Mouse (Mus musculus): ENCODE measurements around the gene Gsk3a.
"Not testable (repeated sequence)": the region's sequence is repeated elsewhere in the genome, so short reads cannot be mapped to it uniquely, and the experiment has no call there.

Gsk3a gene

DNA sequence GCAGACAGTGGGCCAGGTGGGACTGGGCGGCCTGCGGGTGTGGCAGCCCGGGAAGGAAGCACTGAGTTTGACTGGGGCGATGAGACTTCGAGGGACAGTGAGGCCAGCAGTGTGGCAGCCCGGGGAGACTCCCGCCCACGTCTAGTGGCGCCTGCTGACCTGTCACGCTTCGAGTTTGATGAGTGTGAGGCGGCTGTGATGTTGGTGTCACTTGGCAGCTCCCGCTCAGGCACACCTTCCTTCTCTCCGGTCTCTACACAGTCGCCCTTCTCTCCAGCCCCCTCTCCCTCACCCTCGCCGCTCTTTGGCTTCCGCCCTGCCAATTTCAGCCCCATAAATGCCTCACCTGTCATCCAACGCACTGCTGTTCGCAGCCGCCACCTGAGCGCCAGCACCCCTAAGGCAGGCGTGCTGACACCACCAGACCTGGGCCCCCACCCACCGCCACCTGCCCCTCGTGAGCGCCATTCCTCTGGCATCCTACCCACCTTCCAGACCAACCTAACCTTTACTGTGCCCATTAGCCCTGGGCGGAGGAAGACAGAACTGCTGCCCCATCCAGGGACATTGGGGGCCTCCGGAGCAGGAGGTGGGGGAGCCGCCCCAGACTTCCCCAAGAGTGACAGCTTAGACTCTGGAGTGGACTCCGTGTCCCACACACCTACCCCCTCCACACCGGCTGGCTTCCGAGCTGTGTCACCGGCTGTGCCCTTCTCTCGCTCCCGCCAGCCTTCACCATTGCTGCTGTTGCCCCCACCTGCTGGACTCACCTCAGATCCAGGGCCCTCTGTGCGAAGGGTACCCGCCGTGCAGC lies 35.0 kb upstream of the Gsk3a start:
- no peak for DNase-seq

DNA sequence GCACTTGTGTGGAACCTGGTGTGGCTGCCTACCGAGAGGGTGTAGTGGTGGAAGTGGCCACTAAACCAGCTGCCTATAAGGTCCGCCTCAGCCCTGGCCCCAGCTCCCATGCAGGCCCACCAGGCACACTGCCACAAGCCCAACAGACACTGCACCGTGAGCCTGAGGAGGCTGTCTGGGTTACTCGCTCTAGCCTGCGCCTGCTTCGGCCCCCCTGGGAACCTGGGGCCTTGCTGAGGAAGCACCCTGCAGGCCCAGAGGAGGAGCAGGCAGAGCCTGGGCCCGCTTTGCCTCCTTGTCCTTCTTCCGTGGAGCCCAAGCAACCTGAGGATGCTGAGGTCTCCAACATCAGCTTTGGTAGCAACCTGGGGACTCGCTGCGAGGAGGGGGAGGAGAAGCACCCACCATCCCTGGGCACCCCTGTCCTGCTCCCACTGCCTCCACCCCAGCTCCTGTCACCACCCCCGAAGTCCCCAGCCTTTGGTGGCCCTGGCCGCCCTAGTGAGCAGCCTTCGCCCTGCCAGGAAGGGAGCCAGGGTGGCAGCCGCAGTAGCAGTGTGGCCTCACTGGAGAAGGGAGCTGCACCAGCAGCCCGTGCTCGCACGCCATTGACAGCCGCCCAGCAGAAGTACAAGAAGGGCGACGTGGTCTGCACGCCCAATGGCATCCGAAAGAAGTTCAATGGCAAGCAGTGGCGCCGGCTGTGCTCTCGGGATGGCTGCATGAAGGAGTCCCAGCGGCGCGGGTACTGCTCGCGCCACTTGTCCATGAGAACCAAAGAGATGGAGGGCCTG lies 34.2 kb upstream of the Gsk3a start:
- no peak for DNase-seq

DNA sequence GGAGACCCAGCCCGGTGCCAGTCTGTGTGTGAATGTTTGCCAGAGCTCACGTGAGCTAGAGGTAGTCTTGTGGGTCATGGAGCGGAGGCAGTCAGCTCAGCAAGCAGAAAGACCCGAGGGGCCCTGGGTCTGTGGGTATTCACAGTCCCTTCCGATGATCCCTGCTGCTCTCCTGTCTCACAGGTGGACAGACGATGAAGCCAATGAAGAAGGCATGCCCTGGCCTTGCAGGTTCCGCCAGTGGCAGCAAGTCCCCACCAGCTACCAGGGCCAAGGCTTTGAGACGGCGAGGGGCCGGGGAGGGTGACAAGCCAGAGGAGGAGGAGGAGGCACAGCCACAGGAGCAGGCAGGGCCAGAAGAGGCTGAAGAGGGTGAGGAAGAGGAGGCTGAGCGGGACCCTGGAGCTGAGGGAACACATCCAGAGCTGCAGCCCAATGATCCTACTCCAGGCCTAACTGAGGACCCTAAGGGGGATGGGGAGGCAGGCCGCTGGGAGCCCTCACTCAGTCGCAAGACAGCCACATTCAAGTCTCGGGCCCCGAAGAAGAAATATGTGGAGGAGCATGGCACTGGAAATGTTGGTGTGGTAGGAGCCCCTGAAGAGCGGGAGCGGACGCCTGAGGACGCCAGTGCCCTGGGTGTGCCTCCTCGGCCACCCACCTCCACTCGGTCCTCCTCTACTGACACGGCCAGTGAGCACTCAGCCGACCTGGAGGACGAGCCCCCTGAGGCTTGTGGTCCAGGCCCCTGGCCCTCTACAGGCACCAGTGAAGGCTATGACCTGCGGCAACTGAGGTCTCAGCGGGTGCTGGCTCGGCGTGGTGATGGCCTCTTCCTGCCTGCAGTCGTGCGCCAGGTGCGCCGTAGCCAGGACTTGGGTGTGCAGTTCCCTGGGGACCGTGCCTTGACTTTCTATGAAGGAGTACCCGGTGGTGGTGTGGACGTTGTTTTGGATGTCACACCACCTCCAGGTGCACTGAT lies 33.3 kb upstream of the Gsk3a start:
- DNase-seq = no peak

DNA sequence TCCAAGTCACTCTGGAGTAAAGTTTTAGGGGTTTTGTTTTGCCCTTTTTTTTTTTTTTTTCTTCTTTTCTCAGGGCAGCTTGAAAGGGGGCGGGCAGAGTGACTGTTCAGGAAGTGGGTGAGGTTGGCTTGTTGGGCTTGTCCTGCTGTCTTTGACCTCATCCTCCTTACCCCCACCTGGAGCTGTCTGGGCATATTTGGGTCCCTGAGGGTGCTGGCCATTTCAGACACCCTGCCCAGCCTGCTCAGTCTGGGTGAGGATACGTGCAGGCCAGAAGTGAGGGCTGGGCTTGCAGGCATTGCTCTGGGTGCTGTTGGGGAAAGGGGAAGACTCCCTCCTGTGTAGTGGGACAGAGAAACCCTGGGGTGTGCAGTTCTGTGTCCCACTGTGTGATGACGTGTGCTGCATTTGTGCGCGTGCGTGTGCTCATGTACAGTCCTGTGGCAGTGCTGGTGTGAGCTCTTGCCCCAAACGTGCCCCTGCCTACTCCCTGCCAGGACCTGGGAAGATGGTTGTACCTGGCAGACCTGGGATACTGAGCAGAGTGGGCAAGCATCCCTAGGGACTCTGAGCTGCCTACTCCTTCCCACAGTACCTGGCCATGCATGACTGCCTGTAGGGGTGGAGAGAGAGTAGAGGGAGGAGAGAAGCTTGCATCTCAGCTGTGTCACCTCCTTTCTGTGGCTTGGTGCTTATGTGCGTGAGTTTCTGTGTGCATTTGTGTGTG lies 32.1 kb upstream of the Gsk3a start:
- DNase-seq = no peak

DNA sequence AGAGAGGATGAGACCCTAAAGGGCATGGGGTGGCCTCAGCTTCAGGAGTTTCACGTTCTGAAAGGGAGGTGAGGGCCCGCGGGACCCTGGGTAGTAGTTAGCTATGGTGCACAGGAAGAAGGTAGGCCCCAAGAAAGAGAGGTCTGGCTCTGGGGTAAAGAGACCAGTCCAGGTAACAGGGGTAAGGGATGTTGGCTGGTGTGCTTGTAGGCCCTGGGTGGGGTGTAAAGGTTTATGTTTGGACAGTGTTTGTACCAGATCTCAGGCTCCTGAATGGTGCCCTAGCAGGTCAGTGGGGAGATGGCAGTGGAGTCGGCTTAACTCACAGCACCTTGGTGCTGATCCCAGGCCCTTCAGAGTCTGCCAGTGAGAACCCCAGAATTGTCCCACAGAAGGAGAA lies 31.4 kb upstream of the Gsk3a start:
- DNase-seq = no peak

DNA sequence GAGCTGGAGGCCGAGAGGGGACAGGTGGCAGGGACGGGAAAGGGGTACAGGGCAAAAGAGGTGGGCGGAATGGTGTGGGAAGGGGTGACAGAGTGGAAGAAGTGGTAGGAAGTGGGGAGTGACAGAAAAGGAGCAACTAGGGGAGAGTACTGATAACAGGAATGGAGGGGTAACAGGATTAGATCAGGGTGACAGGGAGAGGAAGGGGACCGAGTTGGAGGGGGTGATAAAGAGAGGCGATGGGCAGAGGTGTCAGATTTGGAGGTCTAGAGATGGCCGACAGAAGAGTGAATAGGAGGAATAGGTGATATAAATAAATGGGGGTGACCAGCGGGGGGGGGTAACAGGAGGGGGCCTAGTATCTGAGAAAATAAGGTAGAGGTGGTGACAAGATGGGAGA lies 30.9 kb upstream of the Gsk3a start:
- no peak for DNase-seq

DNA sequence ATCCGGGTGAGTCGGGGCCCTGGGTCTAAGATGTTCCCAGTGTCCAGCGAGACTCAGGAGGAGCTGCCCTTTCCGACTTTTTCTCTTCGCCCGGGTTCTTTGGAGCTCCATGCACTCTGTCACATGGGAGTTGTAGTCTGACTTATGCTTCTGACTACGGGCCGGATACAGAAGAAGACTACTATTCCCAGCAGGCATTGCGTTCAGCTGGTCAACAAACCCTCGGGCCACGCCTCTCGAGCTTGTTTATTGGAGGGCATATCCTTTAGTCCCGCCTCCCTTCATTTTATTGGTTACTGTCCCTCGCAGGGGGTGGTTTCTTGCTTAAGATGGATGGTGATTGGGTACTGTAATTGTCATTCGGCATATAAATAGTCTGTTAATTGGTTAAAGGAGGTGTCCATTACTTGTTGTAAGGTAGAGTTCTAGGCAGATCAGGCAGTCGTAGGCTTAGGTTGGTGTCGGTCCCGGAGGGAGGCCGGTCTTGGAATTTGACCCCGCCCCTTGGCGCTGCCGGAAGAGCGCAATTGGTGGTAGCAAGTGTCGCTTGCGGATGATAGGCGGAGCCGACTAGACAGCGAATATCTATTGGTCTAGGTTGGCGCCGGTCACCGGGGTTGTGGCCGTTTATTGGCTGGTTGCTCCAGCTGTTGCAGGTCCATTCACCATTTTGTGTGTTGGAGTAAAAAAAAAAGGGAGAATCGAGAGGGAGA lies 30.3 kb upstream of the Gsk3a start:
- DNase-seq = peak; percentile 100

DNA sequence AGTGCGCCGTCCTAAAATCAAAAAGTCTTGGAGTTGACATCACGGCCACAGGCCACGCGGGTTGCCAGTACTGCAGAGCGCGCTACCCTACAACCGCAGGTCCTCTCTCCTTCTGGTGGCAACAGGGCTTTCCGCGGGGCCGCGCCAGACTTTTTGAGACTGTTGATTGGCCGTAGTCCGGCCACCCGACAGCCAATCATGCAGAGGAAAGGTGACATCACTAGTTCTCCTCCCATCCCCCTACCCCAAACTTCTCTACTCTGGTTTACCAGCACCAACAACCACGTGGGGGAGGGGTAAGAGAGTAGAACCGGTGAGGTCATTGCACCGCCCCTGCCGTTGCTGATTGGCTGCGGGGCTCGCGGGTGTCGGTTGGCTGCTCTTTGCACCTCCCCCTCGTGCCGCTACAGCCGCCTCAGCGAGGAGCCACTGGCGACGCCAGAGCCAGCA lies 29.7 kb upstream of the Gsk3a start, which contains the start of gene Cic:
Gene Cic, plus strand, starts transcription at position 404 of the 450 bp plus-strand sequence.
- peak; percentile 99 for DNase-seq

DNA sequence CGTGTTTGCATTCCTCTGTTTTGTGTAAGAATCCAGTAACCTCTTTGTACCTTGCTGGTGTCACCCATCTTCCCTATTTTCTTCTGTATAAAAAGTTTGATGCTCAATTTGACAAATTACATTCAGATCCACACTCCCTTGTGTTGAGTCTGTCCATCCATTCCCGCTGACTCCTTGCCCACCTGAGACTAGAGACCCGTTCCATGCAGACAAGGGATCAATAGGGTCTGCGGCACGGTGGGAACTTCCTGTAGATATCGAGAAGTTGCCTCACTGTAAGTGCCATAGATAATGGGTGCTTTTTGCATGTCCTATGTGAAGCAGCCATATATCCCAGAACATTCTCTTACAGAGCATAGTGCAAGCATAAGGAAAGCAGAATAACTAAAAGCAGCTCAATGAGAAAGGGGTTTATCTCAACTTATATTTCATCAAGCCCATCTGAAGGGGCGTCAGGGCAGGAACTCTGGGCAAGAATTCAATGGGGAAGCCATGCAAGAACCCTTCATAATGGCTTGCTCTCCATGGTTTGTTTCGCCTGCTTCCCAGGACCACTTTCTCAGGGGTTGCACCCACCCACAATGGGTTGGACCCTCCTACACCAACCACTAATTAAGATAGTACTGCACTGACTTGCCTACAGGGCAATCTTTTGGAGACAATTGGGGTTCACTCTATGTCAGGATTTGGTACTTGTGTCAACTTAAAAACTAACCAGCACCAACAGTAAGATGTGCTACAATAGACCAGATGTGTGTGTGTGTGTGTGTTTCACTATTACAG lies 28.7 kb upstream of the Gsk3a start:
- no peak for DNase-seq

DNA sequence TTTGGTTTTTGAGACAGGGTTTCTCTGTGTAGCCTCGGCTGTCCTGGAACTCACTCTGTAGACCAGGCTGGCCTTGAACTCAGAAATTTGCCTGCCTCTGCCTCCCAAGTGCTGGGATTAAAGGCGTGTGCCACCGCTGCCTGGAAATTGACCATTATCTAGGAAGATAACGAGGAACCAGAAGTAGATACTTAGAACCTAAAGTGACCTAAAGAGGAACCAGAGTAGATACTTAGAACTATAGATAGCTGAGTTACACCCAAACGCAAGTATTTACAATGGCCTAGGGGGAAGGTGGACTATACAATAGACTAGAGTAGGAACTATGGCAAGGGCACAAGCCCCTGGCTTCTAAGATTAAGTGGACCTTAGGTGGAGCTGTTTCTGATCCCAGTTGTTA lies 28.1 kb upstream of the Gsk3a start:
- DNase-seq = not testable (repeated sequence)

DNA sequence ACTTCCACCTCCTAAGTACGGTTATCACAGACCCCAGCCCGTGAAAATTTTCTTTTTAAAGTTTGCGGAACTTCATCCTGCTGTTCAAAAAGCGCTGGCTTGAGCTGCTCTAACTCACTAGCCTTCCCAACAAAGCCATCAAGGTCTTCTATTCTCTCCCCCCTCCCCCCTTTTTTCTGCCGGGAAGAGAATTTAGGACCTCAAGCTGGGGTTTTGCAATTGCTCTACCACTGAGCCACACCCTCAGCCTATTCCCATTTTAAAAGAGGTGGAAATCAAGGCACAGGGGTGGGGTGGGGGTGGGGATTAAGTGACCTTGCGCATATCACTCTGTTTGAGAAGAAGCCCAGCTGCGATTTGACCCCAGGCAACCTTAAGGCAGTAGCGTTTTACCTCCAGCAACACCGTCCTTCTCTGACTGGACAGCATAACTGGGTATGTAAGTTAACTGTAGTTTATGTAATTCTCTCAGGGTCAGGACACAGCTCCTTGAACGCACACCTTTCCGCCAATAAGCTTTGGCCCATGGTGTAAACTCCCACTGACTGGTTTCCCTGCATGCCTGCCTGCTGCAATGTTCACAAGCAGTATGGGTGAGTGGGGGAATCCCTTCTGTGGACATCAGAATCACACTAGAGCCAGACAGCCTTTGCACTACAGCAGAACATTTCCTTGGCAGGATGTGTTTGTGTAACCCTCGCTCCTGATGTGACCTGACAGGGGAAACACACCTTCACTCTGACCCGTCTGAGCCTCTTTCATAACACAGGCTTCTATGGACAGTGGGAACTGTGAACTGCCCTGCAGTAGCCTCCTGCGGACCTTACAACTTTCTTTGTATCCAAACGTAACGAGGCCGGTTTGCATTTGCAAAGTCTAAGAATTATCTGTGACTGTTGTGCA lies 26.6 kb upstream of the Gsk3a start:
- DNase-seq = no peak

DNA sequence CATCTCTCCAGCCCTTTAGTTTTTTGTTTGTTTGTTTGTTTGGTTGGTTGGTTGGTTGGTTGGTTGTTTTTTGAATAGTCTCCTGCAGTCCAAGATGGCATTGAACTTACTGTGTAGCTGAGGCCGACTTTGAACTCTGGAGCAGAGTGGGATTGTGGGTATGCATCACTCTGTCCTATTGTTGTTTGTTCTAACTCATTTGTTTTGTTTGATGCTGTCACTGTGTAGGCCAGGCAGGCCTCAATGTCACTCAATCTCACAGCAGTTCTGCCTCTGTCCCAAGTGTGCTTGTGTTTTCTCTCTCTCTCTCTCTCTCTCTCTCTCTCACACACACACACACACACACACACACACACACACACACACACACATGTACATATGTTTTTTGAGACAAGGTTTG lies 24.2 kb upstream of the Gsk3a start:
- no peak for DNase-seq

DNA sequence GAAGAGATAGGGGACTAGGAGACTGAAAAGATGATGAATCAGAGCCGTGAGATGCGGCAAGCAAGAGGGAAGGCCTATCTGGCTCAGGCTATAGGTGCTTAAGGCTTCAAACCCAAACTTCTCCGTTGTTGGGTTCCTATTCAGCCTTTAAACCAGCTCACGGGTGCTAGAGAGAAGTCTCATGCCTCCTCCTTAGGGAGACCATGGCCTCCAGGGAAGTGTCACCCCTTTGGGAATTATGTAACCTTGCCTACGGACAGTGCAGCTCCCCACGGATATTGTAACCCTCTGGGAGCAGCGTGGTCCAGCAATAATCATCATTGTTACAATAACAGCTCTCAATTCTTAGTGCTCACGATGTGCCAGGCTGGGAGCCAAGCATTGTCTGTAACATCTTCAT lies 14.2 kb upstream of the Gsk3a start:
- DNase-seq = no peak

DNA sequence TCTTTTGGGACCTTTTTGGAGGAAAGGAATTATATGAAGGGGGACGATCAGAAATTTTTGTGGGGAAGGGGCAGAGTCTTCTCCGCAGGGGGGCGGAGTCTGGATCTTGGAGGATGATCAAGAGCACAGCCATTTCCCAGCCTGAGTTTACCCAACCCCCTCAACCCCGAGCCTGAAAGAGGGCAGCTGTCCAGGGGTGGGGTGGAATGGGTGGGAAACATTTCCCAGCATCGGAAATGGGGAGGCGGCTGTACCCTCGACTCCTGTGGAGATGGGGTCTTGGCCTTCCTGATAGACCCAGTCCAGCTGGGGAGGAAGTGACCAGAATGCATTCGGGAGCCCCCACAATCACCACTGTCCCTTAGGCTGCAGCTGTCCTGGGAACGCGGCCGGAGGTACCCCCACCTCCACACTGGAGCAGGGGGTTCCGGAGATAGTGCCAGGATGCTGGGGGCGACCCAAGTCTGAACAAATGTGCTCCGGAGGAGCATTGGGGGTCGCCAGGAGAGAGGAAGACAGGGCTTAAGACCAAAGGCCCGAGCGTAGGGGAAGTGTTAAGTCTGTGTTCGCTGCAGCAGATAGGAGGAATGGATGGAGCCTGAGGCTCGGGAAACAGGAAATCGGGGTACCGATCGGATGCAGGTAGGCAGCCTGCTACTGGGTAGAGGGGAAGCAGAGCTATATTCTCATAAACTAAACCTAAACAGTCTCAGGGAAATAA lies 13.6 kb upstream of the Gsk3a start:
- DNase-seq = no peak

DNA sequence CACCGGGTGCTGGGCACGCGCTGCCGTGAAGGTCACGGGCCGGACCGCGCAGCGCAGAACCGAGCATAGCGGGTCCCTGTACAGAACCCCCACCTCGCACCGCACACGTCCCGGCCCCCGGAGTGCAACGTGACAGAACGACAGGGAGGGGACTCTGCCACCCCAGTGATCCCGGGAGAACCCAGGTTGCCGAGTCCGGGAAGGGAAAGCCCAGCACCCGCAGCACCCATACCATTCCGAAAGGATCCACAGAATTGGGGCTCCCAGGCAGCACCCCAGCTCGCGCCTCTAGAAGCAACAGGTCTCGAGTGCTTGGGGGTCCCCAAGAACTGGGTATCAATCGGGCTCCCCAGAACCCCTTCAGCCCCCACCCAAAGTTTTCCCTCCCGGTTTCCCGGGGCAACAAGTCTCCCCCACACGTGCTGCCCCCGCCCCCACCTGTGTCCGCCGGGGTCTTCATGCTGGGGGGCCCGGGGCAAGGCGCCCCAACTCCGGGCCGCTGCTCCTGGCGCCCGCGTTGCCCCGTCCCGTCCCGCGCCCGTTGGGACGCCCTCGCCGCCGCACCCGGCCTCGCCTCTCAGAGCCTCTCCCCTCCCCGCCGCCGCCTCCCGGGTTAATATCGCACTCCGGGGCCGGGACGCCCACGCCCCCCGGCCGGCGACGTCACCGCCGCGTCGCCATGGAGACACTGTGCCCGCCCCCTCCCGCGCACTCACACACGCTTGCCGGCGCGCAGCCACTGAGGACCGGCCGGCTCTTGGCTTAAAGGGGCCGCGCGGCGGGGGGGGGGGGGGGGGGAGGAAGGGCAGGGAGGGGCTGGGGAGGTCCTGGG lies 12.7 kb upstream of the Gsk3a start, which contains the start of gene Erf:
Gene Erf, minus strand, starts transcription at position 621 of the 832 bp plus-strand sequence.
- peak; percentile 96 for DNase-seq

DNA sequence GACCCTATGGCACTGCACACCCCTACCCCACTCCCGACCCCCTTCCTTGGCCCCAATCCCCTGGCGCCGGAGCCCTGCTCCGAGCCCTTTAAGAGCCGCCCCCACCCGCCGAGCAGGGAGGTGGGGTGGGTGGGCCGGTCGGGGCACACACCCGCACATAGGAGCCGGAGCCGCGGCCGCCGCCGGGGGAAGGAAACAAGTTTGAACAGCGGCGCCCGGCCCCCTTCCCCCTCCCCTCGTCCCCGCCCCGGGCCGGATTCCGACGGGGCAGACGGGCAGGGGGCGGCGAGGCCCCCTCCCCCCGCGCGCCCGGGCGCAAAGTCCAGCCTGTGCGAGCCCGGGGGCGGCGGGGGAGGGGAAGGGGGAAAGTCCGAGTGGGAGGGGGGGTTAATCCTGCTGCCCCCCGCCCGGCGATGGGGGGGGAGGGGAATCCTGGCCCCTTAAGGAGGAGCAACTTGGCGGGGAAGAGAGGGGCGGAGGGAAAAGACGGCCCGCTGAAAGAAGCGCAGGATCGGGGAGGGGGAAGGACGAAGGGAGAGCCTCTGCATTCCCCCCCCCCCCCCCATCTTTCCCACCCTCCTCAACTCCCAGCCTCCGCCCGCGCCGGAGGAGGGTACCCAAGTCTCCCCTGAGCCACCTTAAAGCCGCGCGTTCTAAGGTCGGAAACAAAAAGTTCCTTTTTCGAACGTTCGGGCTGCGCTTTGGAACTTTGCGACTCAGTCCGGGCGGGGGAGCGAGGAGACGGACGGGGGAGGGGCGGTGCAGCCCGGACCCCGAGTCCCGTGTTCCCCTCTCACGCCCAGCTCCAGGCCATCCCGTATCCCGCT lies 11.9 kb upstream of the Gsk3a start:
- peak; percentile 70 for DNase-seq

DNA sequence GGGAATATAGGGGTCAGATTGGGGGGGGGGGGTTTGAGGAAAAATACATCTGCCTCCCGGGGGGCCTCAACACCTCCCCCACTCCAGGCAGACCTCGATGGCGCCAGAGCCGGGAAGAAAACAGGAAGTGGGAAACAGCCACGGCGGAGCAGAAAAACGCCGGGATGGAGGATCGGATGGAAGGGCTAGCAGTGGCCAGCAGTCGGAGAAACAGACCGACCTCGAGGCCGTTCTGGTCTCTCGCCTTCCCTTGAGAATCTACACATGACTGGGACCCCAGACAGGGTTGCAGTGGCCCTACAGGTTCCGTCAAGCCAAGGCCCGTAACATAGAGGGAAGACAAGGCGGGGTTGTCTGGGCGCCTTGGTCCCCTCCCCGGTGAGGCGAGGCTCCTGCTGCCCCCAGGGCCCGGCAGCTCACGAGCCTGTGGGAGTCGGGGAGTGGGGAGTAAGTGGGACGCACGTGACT lies 11.2 kb upstream of the Gsk3a start:
- DNase-seq = no peak

Measured in right cerebral cortex, adult 18-20 months (tissue).